ENCODE assay signal across 13 mouse cellular contexts in genomic region chr1:143524522-143524865, GRCm38 (mm10).
DNase-seq lines count a peak whose midpoint lies in the region; ATAC-seq and TF ChIP-seq lines count a peak whose summit lies in the region.
"Had no signal": no experiment of that assay in that cellular context is flagged by ENCODE, and none has a peak within 500 bp of the region (broad histone marks: within the 10 kb centered on the region; RNA-seq: fewer than 3 reads in every experiment).

No protein-coding gene starts in this region.

- CTCF ChIA-PET in Patski (lab: Charles Lee), result no interaction called here

- no peak overlapping the region for H3K4me3 ChIP-seq in embryonic facial prominence, embryonic 14.5 days (ENCODE audit: low read depth, low read length)
- H3K4me3 ChIP-seq in embryonic facial prominence, embryonic 10.5 days, result no peak overlapping the region
- H3K4me3 ChIP-seq in heart, embryonic 16.5 days (ENCODE audit: low read length), result no peak overlapping the region
- H3K4me3 ChIP-seq: embryonic facial prominence, embryonic 13.5 days; forebrain, embryonic 13.5 days; midbrain, embryonic 15.5 days had no signal

- no peak overlapping the region for H3K4me2 ChIP-seq in embryonic facial prominence, embryonic 14.5 days (ENCODE audit: low read depth, low read length)
- H3K4me2 ChIP-seq in heart, embryonic 16.5 days (ENCODE audit: low read depth, low read length), result peak overlapping the region; percentile 27; the same call in 1 of the 2 replicates
- H3K4me2 ChIP-seq: embryonic facial prominence, embryonic 13.5 days; forebrain, embryonic 13.5 days; midbrain, embryonic 15.5 days had no signal

- no peaks in the 10 kb centered on the region for H3K27me3 ChIP-seq in embryonic facial prominence, embryonic 14.5 days (replicated peaks; ENCODE audit: control insufficient read depth, insufficient read depth, low read length)
- no peaks in the 10 kb centered on the region for H3K27me3 ChIP-seq in embryonic facial prominence, embryonic 10.5 days (replicated peaks; ENCODE audit: low read depth, poor library complexity, severe bottlenecking)
- no peaks in the 10 kb centered on the region for H3K27me3 ChIP-seq in Patski
- H3K27me3 ChIP-seq in heart, embryonic 16.5 days (ENCODE audit: control insufficient read depth, insufficient read depth, low read length), result no peaks in the 10 kb centered on the region
- H3K27me3 ChIP-seq: embryonic facial prominence, embryonic 13.5 days; forebrain, embryonic 13.5 days; midbrain, embryonic 15.5 days had no signal

- no peak overlapping the region for H3K27ac ChIP-seq in embryonic facial prominence, embryonic 14.5 days (replicated peaks; ENCODE audit: low read depth, low read length)
- no peak overlapping the region for H3K27ac ChIP-seq in embryonic facial prominence, embryonic 10.5 days (replicated peaks)
- no peak overlapping the region for H3K27ac ChIP-seq in heart, embryonic 16.5 days (ENCODE audit: low read length)
- H3K27ac ChIP-seq: embryonic facial prominence, embryonic 13.5 days; forebrain, embryonic 13.5 days; macrophage; midbrain, embryonic 15.5 days had no signal

- no peaks in the 10 kb centered on the region for H3K36me3 ChIP-seq in embryonic facial prominence, embryonic 14.5 days (ENCODE audit: control insufficient read depth, insufficient read depth, low read length)
- H3K36me3 ChIP-seq in embryonic facial prominence, embryonic 10.5 days (replicated peaks), result no peaks in the 10 kb centered on the region
- H3K36me3 ChIP-seq in heart, embryonic 16.5 days (ENCODE audit: control insufficient read depth, insufficient read depth), result no peaks in the 10 kb centered on the region
- H3K36me3 ChIP-seq: embryonic facial prominence, embryonic 13.5 days; midbrain, embryonic 15.5 days had no signal

- peak; percentile 91 for ATAC-seq in embryonic facial prominence, embryonic 14.5 days (ENCODE audit: low read depth)
- peak; percentile 21 for ATAC-seq in Patski
- peak; percentile 70; the same call in 1 of the 2 replicates for ATAC-seq in heart, embryonic 16.5 days (replicated peaks; ENCODE audit: extremely low read depth, insufficient read depth, low FRiP score)
- ATAC-seq: forebrain, embryonic 13.5 days; midbrain, embryonic 15.5 days had no signal

- H3K9ac ChIP-seq in embryonic facial prominence, embryonic 14.5 days (ENCODE audit: low read depth, low read length), result no peak overlapping the region
- H3K9ac ChIP-seq in heart, embryonic 16.5 days (ENCODE audit: low read length), result no peak overlapping the region
- H3K9ac ChIP-seq: embryonic facial prominence, embryonic 13.5 days; forebrain, embryonic 13.5 days; midbrain, embryonic 15.5 days had no signal

- POLR2A ChIA-PET in Patski (lab: Charles Lee), result no interaction called here

- H3K9me3 ChIP-seq in embryonic facial prominence, embryonic 14.5 days (ENCODE audit: control insufficient read depth, low read length), result no peaks in the 10 kb centered on the region
- no peaks in the 10 kb centered on the region for H3K9me3 ChIP-seq in embryonic facial prominence, embryonic 10.5 days
- no peaks in the 10 kb centered on the region for H3K9me3 ChIP-seq in heart, embryonic 16.5 days (replicated peaks; ENCODE audit: control insufficient read depth, low read length)
- H3K9me3 ChIP-seq: embryonic facial prominence, embryonic 13.5 days; forebrain, embryonic 13.5 days; midbrain, embryonic 15.5 days had no signal

- 25% methylated on average over 5 of the region's 5 CpGs for WGBS in embryonic facial prominence, embryonic 14.5 days
- 34% methylated on average over 5 of the region's 5 CpGs for WGBS in embryonic facial prominence, embryonic 10.5 days
- 19% methylated on average over 5 of the region's 5 CpGs for WGBS in heart, embryonic 16.5 days

- in situ Hi-C loops in Patski (cut with MboI; ENCODE audit: low pct_unique_long_range_greater_than_20kb), result no loop called here

- TF ChIP-seq CTCF in Patski (IDR thresholded peaks at IDR 0.05), result no peak

- peak; percentile 74 for DNase-seq in embryonic facial prominence, embryonic 14.5 days (ENCODE audit: low spot score)
- DNase-seq in embryonic facial prominence, embryonic 10.5 days (ENCODE audit: low spot score), result no peak
- DNase-seq in Patski (ENCODE audit: low read depth, low spot score), result no peak
- DNase-seq in heart, adult 18-20 months, result peak; percentile 43 to 60
- no peak for DNase-seq in cerebellum, postnatal 10 days
- no peak for DNase-seq in frontal cortex, postnatal 25 days (ENCODE audit: low spot score in 2 of 2)
- no peak for DNase-seq in spleen, postnatal 4 days (ENCODE audit: low spot score in 2 of 2)
- DNase-seq: cerebellum, postnatal 14 days had no signal

- H3K4me1 ChIP-seq in embryonic facial prominence, embryonic 14.5 days (ENCODE audit: control insufficient read depth, insufficient read depth, low read length), result no peaks in the 10 kb centered on the region; the same call in 1 of the 2 replicates
- H3K4me1 ChIP-seq in embryonic facial prominence, embryonic 10.5 days, result peaks cover 5% of the 10 kb centered on the region
- peaks cover 8% of the 10 kb centered on the region; the same call in 1 of the 2 replicates for H3K4me1 ChIP-seq in heart, embryonic 16.5 days (ENCODE audit: control insufficient read depth, insufficient read depth, low read length)
- H3K4me1 ChIP-seq: embryonic facial prominence, embryonic 13.5 days; forebrain, embryonic 13.5 days; midbrain, embryonic 15.5 days had no signal

Comparison
In these comparisons a context has a peak if more than half of its experiments do, and no peak if none do; other contexts are left out.
1. DNase-seq: peak in embryonic facial prominence, embryonic 14.5 days (single experiment) and heart, adult 18-20 months (2 of 2); none in embryonic facial prominence, embryonic 10.5 days (single experiment), Patski (single experiment), cerebellum, postnatal 10 days (0 of 2), frontal cortex, postnatal 25 days (0 of 2) and spleen, postnatal 4 days (0 of 2).
2. ATAC-seq: peak in every context shown above with its lines; median percentile 91 in embryonic facial prominence, embryonic 14.5 days; 70 in heart, embryonic 16.5 days; 21 in Patski.